Comparison of ENCODE assay signal across 19 mouse cellular contexts in the genomic region with DNA sequence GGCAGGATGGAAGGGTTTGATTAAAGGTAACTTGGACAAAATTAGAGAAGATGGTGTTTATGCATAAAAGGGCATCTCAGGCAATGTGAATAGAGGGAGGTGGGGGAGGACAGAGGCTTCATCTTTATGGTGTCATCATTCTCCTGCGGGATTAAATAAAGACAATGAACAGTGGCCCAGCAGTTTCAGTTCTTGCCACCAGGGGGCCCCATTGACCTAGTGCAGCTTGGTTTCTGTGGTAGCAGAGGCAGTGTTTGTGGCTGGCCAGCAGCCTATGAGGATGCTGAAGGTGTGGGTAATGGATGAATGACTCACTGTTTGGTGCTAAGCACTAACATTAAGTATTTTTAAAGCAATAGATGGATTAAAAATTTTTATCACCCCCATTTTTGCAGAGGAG.
DNase-seq lines count a peak whose midpoint lies in the region; ATAC-seq and TF ChIP-seq lines count a peak whose summit lies in the region.
"Had no signal": no experiment of that assay in that cellular context is flagged by ENCODE, and none has a peak within 500 bp of the region (broad histone marks: within the 10 kb centered on the region; RNA-seq: fewer than 3 reads in every experiment).

No protein-coding gene starts in this region.

- H3K4me3 ChIP-seq in cerebellum, adult 2 months (replicated peaks; ENCODE audit: insufficient read depth, low read depth, low read length), result no peak overlapping the region
- H3K4me3 ChIP-seq in liver, embryonic 14.5 days (ENCODE audit: insufficient read depth in 1 of 2, low read depth in 2 of 2, low read length in 2 of 2), result no peak overlapping the region
- no peak overlapping the region for H3K4me3 ChIP-seq in liver, embryonic 12.5 days
- no peak overlapping the region for H3K4me3 ChIP-seq in bone marrow, adult 2 months (replicated peaks; ENCODE audit: control insufficient read depth, low read depth, low read length)
- no peak overlapping the region for H3K4me3 ChIP-seq in kidney, embryonic 14.5 days (ENCODE audit: low read length)
- H3K4me3 ChIP-seq: forebrain, embryonic 13.5 days; heart, embryonic 12.5 days; hindbrain, embryonic 10.5 days; neural tube, embryonic 12.5 days; stomach, embryonic 15.5 days had no signal

- no peak overlapping the region for H3K9ac ChIP-seq in liver, embryonic 14.5 days (replicated peaks)
- no peak overlapping the region for H3K9ac ChIP-seq in liver, embryonic 12.5 days
- H3K9ac ChIP-seq in kidney, embryonic 14.5 days (ENCODE audit: low read depth, low read length), result no peak overlapping the region
- H3K9ac ChIP-seq: forebrain, embryonic 13.5 days; heart, embryonic 12.5 days; neural tube, embryonic 12.5 days; stomach, embryonic 15.5 days had no signal

- ATAC-seq in liver, embryonic 14.5 days (ENCODE audit: insufficient read depth), result no peak
- ATAC-seq in liver, embryonic 12.5 days, result no peak
- ATAC-seq in kidney, embryonic 14.5 days (ENCODE audit: low FRiP score, low TSS enrichment), result no peak
- ATAC-seq in megakaryocyte progenitor cell, adult 5-6 weeks (replicated peaks; ENCODE audit: poor library complexity), result no peak
- ATAC-seq: forebrain, embryonic 13.5 days; midbrain, embryonic 16.5 days had no signal

- no peaks in the 10 kb centered on the region for H3K4me1 ChIP-seq in cerebellum, adult 2 months (ENCODE audit: control insufficient read depth, insufficient read depth, low read length)
- H3K4me1 ChIP-seq in liver, embryonic 14.5 days (replicated peaks; ENCODE audit: control insufficient read depth in 2 of 2, insufficient read depth in 2 of 2, low read length in 1 of 2), result no peaks in the 10 kb centered on the region
- H3K4me1 ChIP-seq in liver, embryonic 12.5 days, result no peaks in the 10 kb centered on the region
- H3K4me1 ChIP-seq in bone marrow, adult 2 months (ENCODE audit: control insufficient read depth, insufficient read depth, low read length), result no peaks in the 10 kb centered on the region
- no peaks in the 10 kb centered on the region for H3K4me1 ChIP-seq in kidney, embryonic 14.5 days (ENCODE audit: control insufficient read depth, insufficient read depth, low read length)
- H3K4me1 ChIP-seq: forebrain, embryonic 13.5 days; heart, embryonic 12.5 days; neural tube, embryonic 12.5 days; stomach, embryonic 15.5 days had no signal

- no peaks in the 10 kb centered on the region for H3K27me3 ChIP-seq in cerebellum, adult 2 months (ENCODE audit: control insufficient read depth, insufficient read depth, low read length)
- no peaks in the 10 kb centered on the region for H3K27me3 ChIP-seq in liver, embryonic 14.5 days (ENCODE audit: control insufficient read depth, insufficient read depth, low read length)
- H3K27me3 ChIP-seq in liver, embryonic 12.5 days (replicated peaks), result no peaks in the 10 kb centered on the region
- H3K27me3 ChIP-seq in kidney, embryonic 14.5 days (ENCODE audit: control insufficient read depth, insufficient read depth, low read length), result no peaks in the 10 kb centered on the region
- H3K27me3 ChIP-seq: forebrain, embryonic 13.5 days; heart, embryonic 12.5 days; neural tube, embryonic 12.5 days; stomach, embryonic 15.5 days had no signal

- WGBS in cerebellum, adult 2 months, result 91% methylated on average over 1 of the region's 1 CpGs
- WGBS in liver, embryonic 14.5 days (ENCODE audit: insufficient replicate concordance), result 57% methylated on average over 1 of the region's 1 CpGs
- 77% methylated on average over 1 of the region's 1 CpGs for WGBS in liver, embryonic 12.5 days (ENCODE audit: insufficient replicate concordance)
- WGBS in bone marrow, adult 2 months, result 85% methylated on average over 1 of the region's 1 CpGs
- 92% methylated on average over 1 of the region's 1 CpGs for WGBS in kidney, embryonic 14.5 days

- TF ChIP-seq CTCF in cerebellum, adult 2 months (IDR thresholded peaks at IDR 0.05; ENCODE audit: borderline replicate concordance, insufficient read depth, low read depth, low read length), result no peak
- TF ChIP-seq CTCF in liver, embryonic 14.5 days (IDR thresholded peaks at IDR 0.05; ENCODE audit: low read depth), result peak; percentile 61
- peak; percentile 36; the same call in 1 of the 2 replicates for TF ChIP-seq CTCF in bone marrow, adult 2 months (IDR thresholded peaks at IDR 0.05; ENCODE audit: control insufficient read depth, insufficient read depth, low read length)

- no peak for TF ChIP-seq EP300 in liver, embryonic 14.5 days (IDR thresholded peaks at IDR 0.05; ENCODE audit: low read depth)

- no peak overlapping the region for H3K4me2 ChIP-seq in liver, embryonic 14.5 days (ENCODE audit: low read depth)
- H3K4me2 ChIP-seq in liver, embryonic 12.5 days, result no peak overlapping the region
- no peak overlapping the region for H3K4me2 ChIP-seq in kidney, embryonic 14.5 days (replicated peaks; ENCODE audit: low read depth, low read length)
- H3K4me2 ChIP-seq: forebrain, embryonic 13.5 days; heart, embryonic 12.5 days; neural tube, embryonic 12.5 days; stomach, embryonic 15.5 days had no signal

- TF ChIP-seq POLR2A in cerebellum, adult 2 months (IDR thresholded peaks at IDR 0.05; ENCODE audit: borderline replicate concordance, insufficient read depth, low read length), result no peak
- TF ChIP-seq POLR2A in bone marrow, adult 2 months (IDR thresholded peaks at IDR 0.05; ENCODE audit: borderline replicate concordance, control insufficient read depth, low read depth, low read length), result no peak

- H3K9me3 ChIP-seq in liver, embryonic 14.5 days (ENCODE audit: control insufficient read depth, low read length), result no peaks in the 10 kb centered on the region
- peaks cover 12% of the 10 kb centered on the region; the same call in 1 of the 2 replicates for H3K9me3 ChIP-seq in liver, embryonic 12.5 days (replicated peaks)
- H3K9me3 ChIP-seq in kidney, embryonic 14.5 days (ENCODE audit: control insufficient read depth, low read length), result peaks cover 3% of the 10 kb centered on the region; the same call in 1 of the 2 replicates
- H3K9me3 ChIP-seq: stomach, embryonic 15.5 days had no signal

- H3K36me3 ChIP-seq in liver, embryonic 14.5 days (replicated peaks; ENCODE audit: control insufficient read depth, insufficient read depth, low read depth), result no peaks in the 10 kb centered on the region
- H3K36me3 ChIP-seq in liver, embryonic 12.5 days, result no peaks in the 10 kb centered on the region
- no peaks in the 10 kb centered on the region for H3K36me3 ChIP-seq in kidney, embryonic 14.5 days (ENCODE audit: control insufficient read depth, insufficient read depth, low read length)
- H3K36me3 ChIP-seq: heart, embryonic 12.5 days; hindbrain, embryonic 10.5 days; neural tube, embryonic 12.5 days; stomach, embryonic 15.5 days had no signal

- peak; percentile 19 to 20 for DNase-seq in cerebellum, postnatal 10 days
- DNase-seq in cerebellum, adult 2 months, result no peak
- no peak for DNase-seq in liver, embryonic 14.5 days (ENCODE audit: low read depth in 3 of 3, low spot score in 3 of 3)
- peak; percentile 40 to 46 for DNase-seq in B cell, adult 2 months
- DNase-seq: adrenal gland, postnatal 36 days; cerebellum, adult 11 months; kidney, adult 18-20 months; right cerebral cortex, postnatal 4 days had no signal

- no peak overlapping the region for H3K27ac ChIP-seq in cerebellum, adult 2 months (ENCODE audit: insufficient read depth, low read length)
- H3K27ac ChIP-seq in liver, embryonic 14.5 days, result no peak overlapping the region
- H3K27ac ChIP-seq in liver, embryonic 12.5 days, result no peak overlapping the region
- H3K27ac ChIP-seq in bone marrow, adult 2 months (ENCODE audit: control insufficient read depth, insufficient read depth, low read depth, low read length, poor library complexity), result no peak overlapping the region
- H3K27ac ChIP-seq in kidney, embryonic 14.5 days (ENCODE audit: low read depth, low read length), result no peak overlapping the region
- H3K27ac ChIP-seq: forebrain, embryonic 13.5 days; hindbrain, embryonic 10.5 days; macrophage; neural tube, embryonic 12.5 days; stomach, embryonic 15.5 days had no signal

Comparison
In these comparisons a context has a peak if more than half of its experiments do, and no peak if none do; other contexts are left out.
1. DNase-seq: peak in cerebellum, postnatal 10 days (2 of 2) and B cell, adult 2 months (2 of 2); none in cerebellum, adult 2 months (0 of 2) and liver, embryonic 14.5 days (0 of 3).